Mouse (Mus musculus) regulatory T cell (primary cell): ENCODE measurements at regions not wholly inside any gene's neighbourhood (a gene's known extent, or its start where the extent isn't known, plus 50 kb on each side); places are given as distances from the start of the nearest gene placed in this dataset.

Experiments
- in situ Hi-C: fragments of 300-600 bp; cut with MboI, MseI; formaldehyde crosslinking; loops from one replicate; pipeline ENCODE4 v1.15.1; 2025; ENCODE audit warnings: high pct_unique_total_duplicates

GRCm38 (mm10) chr1:83527803-83528202, 119.8 kb upstream of the Sphkap start:
- in situ Hi-C loops = no loop called here

GRCm38 (mm10) chr1:83509356-83509755, 101.4 kb upstream of the Sphkap start:
- in situ Hi-C loops = no loop called here

DNA sequence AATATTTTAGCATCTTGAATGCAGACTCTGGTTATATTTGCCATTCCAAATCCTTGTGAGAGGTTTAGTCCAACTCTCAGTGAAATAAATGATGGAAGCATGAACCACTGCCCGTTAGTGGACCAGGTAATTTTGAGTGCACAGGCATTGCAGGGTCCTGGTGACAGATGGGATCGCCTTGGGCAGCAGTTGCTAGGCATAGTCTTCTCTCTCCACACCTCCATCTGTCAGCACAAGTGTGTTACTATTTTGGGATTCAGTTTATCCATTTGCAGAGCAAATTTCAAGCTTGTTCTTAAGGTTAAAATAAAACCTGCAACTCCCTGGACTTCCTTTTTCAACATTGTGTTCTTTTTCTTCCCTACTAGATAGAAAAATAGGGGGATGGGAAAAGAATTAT, 97.4 kb upstream of the Sphkap start:
- in situ Hi-C loops = no loop called here

DNA sequence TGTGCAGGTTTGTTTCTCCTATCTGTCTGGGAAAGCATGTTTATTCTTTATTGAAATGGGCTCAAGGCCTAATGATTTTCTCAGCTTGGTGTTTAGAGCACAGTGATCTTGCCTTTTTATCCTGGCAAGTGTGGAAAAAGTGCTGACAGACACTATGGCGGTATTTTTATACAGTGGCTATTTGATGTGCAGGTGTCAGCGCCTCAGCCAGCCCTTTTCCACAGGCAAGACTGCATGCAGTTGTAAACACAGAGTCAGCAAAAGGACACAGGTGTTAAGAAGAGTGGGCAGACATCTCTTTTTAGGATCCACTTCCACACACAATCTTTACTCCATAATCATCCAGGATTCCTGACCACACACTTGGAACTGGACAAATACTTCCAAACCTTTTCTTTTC, 88.9 kb upstream of the Sphkap start:
- in situ Hi-C loops = no loop called here

- in situ Hi-C loops = no loop called here
Measured at GRCm38 (mm10) chr1:83496380-83496779, 88.4 kb upstream of the Sphkap start.

DNA sequence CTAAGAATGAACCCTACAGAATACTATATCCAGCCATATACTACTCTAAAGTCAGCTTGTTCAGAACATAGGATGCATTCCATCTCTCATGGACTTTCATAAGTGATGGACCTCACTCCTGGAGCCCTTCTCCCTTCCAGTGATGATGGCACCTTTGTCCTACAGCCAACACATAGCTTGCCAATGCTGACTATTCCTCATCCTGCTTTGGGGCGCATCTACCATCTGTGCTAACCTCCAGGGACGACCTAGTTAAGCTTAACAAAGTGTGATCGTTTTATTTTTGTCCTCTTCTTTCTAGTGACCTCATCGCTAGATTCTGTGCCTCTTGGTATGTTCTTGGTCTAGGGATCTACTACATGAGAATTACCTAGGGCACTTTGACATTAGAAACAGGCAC, 87.0 kb upstream of the Sphkap start:
- in situ Hi-C loops = no loop called here

DNA sequence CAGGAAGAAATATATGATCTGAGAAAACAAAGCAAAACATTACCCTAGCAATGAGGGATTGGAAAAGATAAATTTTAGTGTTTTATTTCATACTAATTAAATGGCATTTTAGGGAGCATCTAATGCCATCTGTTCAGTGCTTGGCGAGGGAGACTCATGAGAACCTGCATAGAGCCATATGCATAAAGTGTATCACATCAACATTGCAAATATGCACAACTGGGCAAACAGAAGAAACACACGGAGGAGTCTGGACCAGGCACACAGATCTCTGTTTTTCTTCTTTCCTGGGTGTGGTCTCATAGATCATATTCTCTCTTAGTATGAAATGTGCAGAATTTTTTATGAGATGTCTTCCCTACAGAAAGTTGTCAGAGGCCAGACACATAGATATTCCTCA, 71.1 kb upstream of the Sphkap start:
- in situ Hi-C loops = loop anchor here (10.0 kb wide), 1 partner anchor 1084 kb away; no protein-coding TSS in a partner anchor
